Mouse (Mus musculus) kidney, adult 9 months (tissue): ENCODE measurements around the gene Cdc20b.
"Not testable (repeated sequence)": the region's sequence is repeated elsewhere in the genome, so short reads cannot be mapped to it uniquely, and the experiment has no call there.

Experiments
- DNase-seq: peaks from one replicate; pipeline ENCODE4 v3.0.0; 2022

Gene Cdc20b

GRCm38 (mm10) chr13:113034950-113035421 is at the start of gene Cdc20b:
TSS of gene Cdc20b (plus strand) at chr13:113035111.
- peak; percentile 17 for DNase-seq

- DNase-seq, result no peak
Observed at GRCm38 (mm10) chr13:112985605-112986450, 49.1 kb upstream of the Cdc20b start.

- DNase-seq, result no peak
Observed at GRCm38 (mm10) chr13:112986451-112986950, 48.4 kb upstream of the Cdc20b start.

- peak; percentile 96 for DNase-seq
Observed at GRCm38 (mm10) chr13:112987532-112987943, 47.4 kb upstream of the Cdc20b start, which contains the start of gene Ccno. TSS of gene Ccno (plus strand) at chr13:112987802.

- no peak for DNase-seq
Observed at GRCm38 (mm10) chr13:112987991-112988390, 46.9 kb upstream of the Cdc20b start.

- no peak for DNase-seq
Observed at GRCm38 (mm10) chr13:112988866-112989265, 46.0 kb upstream of the Cdc20b start.

- DNase-seq, result no peak
Observed at GRCm38 (mm10) chr13:112989541-112989940, 45.4 kb upstream of the Cdc20b start.

GRCm38 (mm10) chr13:112990346-112990745 is 44.6 kb upstream of the Cdc20b start:
- no peak for DNase-seq

- DNase-seq, result peak; percentile 10
Observed at GRCm38 (mm10) chr13:112993531-112994152, 41.3 kb upstream of the Cdc20b start, which contains the start of gene Mcidas. TSS of gene Mcidas (plus strand) at chr13:112993845.

- peak; percentile 77 for DNase-seq
Observed at GRCm38 (mm10) chr13:112994191-112994590, 40.7 kb upstream of the Cdc20b start.

GRCm38 (mm10) chr13:112996407-112996806 is 38.5 kb upstream of the Cdc20b start:
- DNase-seq, result no peak

- no peak for DNase-seq
Observed at GRCm38 (mm10) chr13:112997369-112997768, 37.5 kb upstream of the Cdc20b start.

GRCm38 (mm10) chr13:112998427-112999201 is 36.3 kb upstream of the Cdc20b start:
- no peak for DNase-seq

GRCm38 (mm10) chr13:113000090-113000489 is 34.8 kb upstream of the Cdc20b start:
- DNase-seq, result no peak

- no peak for DNase-seq
Observed at GRCm38 (mm10) chr13:113000576-113001318, 34.2 kb upstream of the Cdc20b start.

- no peak for DNase-seq
Observed at GRCm38 (mm10) chr13:113012683-113013082, 22.2 kb upstream of the Cdc20b start.

GRCm38 (mm10) chr13:113013174-113013953 is 21.5 kb upstream of the Cdc20b start:
- not testable (repeated sequence) for DNase-seq

GRCm38 (mm10) chr13:113021521-113021920 is 13.4 kb upstream of the Cdc20b start:
- DNase-seq, result no peak

- no peak for DNase-seq
Observed at GRCm38 (mm10) chr13:113022467-113022866, 12.4 kb upstream of the Cdc20b start.

GRCm38 (mm10) chr13:113023274-113024143 is 11.4 kb upstream of the Cdc20b start:
- DNase-seq, result no peak
